Mouse (Mus musculus): ENCODE results near the gene Sdf2.

DNA sequence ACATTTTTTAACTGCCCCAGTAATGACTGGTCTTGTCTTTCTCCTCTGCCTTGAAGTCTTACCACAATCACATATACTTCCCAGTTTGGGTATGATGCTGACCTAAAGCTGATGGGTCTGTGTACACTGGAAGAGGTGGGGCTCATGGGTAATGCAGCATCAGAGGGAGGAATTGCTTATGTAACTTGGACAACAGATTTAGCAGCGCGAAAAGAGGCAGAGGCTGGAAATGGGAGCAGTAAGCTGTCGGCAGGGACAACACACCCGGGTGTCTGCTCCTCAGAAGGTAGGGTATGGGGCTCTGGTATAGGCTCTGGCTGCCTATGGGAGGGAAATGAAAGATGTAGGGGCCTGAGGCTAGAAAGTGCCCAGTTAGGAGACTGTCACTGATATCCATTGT is 45.1 kb downstream of the Sdf2 start, which contains the start of gene BC030499:
- TF ChIP-seq CTCF (IDR thresholded peaks at IDR 0.05; ENCODE audit: low read depth), result no peak
- TF ChIP-seq EP300 (IDR thresholded peaks at IDR 0.05; ENCODE audit: low read depth), result no peak

All from liver, embryonic 14.5 days (tissue).